Mouse (Mus musculus) E14TG2a.4 (cell line): ENCODE results near the gene Rasal1.
A peak's percentile ranks its signal among the peaks of the same experiment; 100 is the strongest.

Source experiments
- CTCF ChIP-seq: conservative IDR thresholded peaks from 2 replicates; pipeline ENCODE4 v1.5.1; 2014; ENCODE audit warnings: low read length
- NANOG ChIP-seq: IDR thresholded peaks from 2 replicates; pipeline ENCODE4 v1.6.1; 2014; ENCODE audit warnings: borderline replicate concordance, low read length, mixed read lengths
- POU5F1 ChIP-seq: IDR thresholded peaks from 2 replicates; pipeline ENCODE4 v1.6.1; 2014; ENCODE audit warnings: low read length, borderline replicate concordance

DNA sequence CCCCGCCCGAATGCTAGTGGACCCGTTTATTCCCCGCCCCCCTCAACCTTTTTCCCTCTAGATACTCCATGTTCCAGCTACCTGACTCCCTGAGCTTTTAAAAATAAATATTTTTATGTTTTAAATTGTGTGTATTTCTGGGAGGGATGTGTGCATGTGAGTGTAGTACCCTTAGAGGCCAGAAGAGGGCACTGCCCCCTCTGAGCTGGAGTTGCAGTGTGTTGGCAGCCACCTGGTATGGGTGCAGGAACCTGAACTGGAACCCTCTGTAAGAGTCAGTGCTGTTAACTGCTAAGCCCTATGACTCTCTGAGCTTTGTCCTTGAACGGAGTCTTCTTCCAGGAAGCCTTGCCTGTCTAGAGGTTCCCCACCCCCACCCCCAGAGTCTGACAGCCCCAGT lies 16.7 kb upstream of the Rasal1 start:
- peak; percentile 62 for TF ChIP-seq CTCF
- no peak for TF ChIP-seq NANOG
- no peak for TF ChIP-seq POU5F1
